Mouse (Mus musculus) liver, adult 2 months (tissue): ENCODE measurements around the gene Myh6.

ENCODE experiments used
- CTCF ChIP-seq: fragments of 200-500 bp; IDR thresholded peaks from 2 replicates; pipeline ENCODE4 v1.5.1; 2011; ENCODE audit warnings: low read depth, low read length, control low read depth
- POLR2A ChIP-seq: fragments of 200-500 bp; IDR thresholded peaks from 2 replicates; pipeline ENCODE4 v1.6.1; 2011; ENCODE audit warnings: low read length, control low read depth; ENCODE audit not compliant: insufficient read depth; ENCODE audit errors: extremely low read depth

- TF ChIP-seq CTCF (no peak), POLR2A (no peak)
Measured at GRCm38 (mm10) chr14:54943971-54944370, 22.8 kb downstream of the Myh6 start.
